Mouse (Mus musculus) kidney, embryonic 14.5 days (tissue): ENCODE measurements at regions not wholly inside any gene's neighbourhood (a gene's known extent, or its start where the extent isn't known, plus 50 kb on each side); places are given as distances from the start of the nearest gene placed in this dataset.
"Not testable (repeated sequence)": the region's sequence is repeated elsewhere in the genome, so short reads cannot be mapped to it uniquely, and the experiment has no call there.

ENCODE experiments used
- ATAC-seq: fragments of 200-750 bp; cut with Nextera tagmentation; 2 replicates; pipeline ENCODE4 v1.8.0; 2017; ENCODE audit warnings: moderate number of reproducible peaks, mild to moderate bottlenecking, moderate TSS enrichment, moderate library complexity; ENCODE audit not compliant: low FRiP score, low TSS enrichment
- H3K27ac ChIP-seq: fragments of 300-500 bp; sonication (generic); 2 replicates; pipeline ENCODE4 v1.5.1; 2014; ENCODE audit warnings: low read depth, mild to moderate bottlenecking, low read length, moderate library complexity, mixed read lengths
- H3K27me3 ChIP-seq: fragments of 300-500 bp; sonication (generic); 2 replicates; pipeline ENCODE4 v1.6.1; 2014; ENCODE audit warnings: mild to moderate bottlenecking, low read length; ENCODE audit not compliant: control insufficient read depth, insufficient read depth
- H3K36me3 ChIP-seq: fragments of 300-500 bp; sonication (generic); 2 replicates; pipeline ENCODE4 v1.6.1; 2014; ENCODE audit warnings: low read length, mixed read lengths; ENCODE audit not compliant: control insufficient read depth, insufficient read depth
- H3K4me1 ChIP-seq: fragments of 300-500 bp; sonication (generic); 2 replicates; pipeline ENCODE4 v1.6.1; 2014; ENCODE audit warnings: low read length, mixed read lengths; ENCODE audit not compliant: control insufficient read depth, insufficient read depth
- H3K4me2 ChIP-seq: fragments of 300-500 bp; sonication (generic); replicated peaks from 2 replicates; pipeline ENCODE4 v1.6.1; 2014; ENCODE audit warnings: low read depth, mild to moderate bottlenecking, low read length
- H3K4me3 ChIP-seq: fragments of 300-500 bp; sonication (generic); 2 replicates; pipeline ENCODE4 v1.5.1; 2014; ENCODE audit warnings: mild to moderate bottlenecking, low read length
- H3K9ac ChIP-seq: fragments of 300-500 bp; sonication (generic); 2 replicates; pipeline ENCODE4 v1.6.1; 2014; ENCODE audit warnings: low read depth, mild to moderate bottlenecking, low read length, moderate library complexity
- H3K9me3 ChIP-seq: fragments of 300-500 bp; sonication (generic); 2 replicates; pipeline ENCODE4 v1.6.1; 2016; ENCODE audit warnings: low read length; ENCODE audit not compliant: control insufficient read depth
- WGBS: fragments of 180-500 bp; shearing (Covaris S2); extraction: QIAGEN DNeasy Blood & Tissue Kit; methylation state at CpG from one replicate; pipeline ENCODE4 v1.1.7; 2014; 5-methylcytosine and 5-hydroxymethylcytosine counted together

GRCm38 (mm10) chr12:24252071-24252874 lies 155.2 kb upstream of the 9030624G23Rik start:
- H3K36me3 ChIP-seq, H3K4me1 ChIP-seq, ATAC-seq, H3K27ac ChIP-seq, H3K9me3 ChIP-seq, H3K27me3 ChIP-seq: not testable (repeated sequence)
- Histone ChIP-seq H3K9ac (peak overlapping the region; percentile 70), H3K4me2 (peak overlapping the region; percentile 38), H3K4me3 (peak overlapping the region; percentile 53)
- 2% methylated on average over 46 of the region's 77 CpGs for WGBS
